Mouse (Mus musculus) liver, adult (tissue): Measurements from ENCODE around the gene Crim1.

ENCODE experiments used
- GATA4 ChIP-seq: IDR thresholded peaks from 2 replicates; pipeline ENCODE4 v1.6.1; 2014; ENCODE audit warnings: mild to moderate bottlenecking, low read length; ENCODE audit not compliant: insufficient replicate concordance

The Crim1 gene

GRCm38 (mm10) chr17:78201221-78202058 is 1.4 kb downstream of the Crim1 start:
- no peak for TF ChIP-seq GATA4

GRCm38 (mm10) chr17:78202221-78202620 is 2.2 kb downstream of the Crim1 start:
- TF ChIP-seq GATA4 = no peak

GRCm38 (mm10) chr17:78202756-78203155 is 2.7 kb downstream of the Crim1 start:
- TF ChIP-seq GATA4 = no peak

- no peak for TF ChIP-seq GATA4
Observed at GRCm38 (mm10) chr17:78203478-78203877, 3.4 kb downstream of the Crim1 start.

DNA sequence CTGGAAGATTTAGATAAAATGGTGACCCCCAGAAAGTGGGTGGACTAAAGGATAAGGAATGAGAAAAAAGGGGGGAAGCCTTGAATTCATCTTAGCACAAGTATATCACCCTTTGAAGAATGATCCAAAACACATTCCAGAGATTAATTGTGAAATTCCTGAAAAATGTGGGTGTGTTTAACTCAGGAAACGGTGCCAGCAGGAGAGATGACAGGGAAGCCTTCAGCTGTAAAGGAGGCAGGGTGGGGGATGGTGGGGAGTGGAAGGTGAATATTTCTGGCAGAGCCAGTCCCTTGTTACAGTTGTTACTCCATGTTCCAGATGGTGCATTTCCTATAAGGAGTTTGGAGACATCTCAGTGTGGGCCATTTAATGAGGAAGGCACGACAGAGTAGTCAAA is 6.4 kb downstream of the Crim1 start:
- TF ChIP-seq GATA4 = no peak

- TF ChIP-seq GATA4 = no peak
Observed at GRCm38 (mm10) chr17:78207246-78207645, 7.2 kb downstream of the Crim1 start.

DNA sequence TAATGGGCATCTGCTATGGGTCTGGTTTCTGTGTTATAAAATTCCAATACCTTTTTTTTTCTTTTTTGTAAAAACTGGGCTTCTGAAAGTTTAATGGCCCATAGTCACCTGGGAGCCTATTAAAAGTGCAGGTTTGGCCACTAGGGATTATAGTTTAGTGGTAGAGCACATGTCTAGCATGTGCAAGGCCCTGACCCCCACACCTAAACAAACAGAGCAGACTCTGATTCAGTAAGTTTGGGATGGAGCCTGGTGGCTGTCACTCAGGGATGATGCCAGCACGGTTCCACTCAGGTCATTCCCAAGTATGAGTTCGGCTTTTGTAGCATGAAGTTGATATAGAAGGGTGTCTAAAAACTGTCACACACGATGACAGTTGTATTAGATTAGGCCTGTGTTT is 8.8 kb downstream of the Crim1 start:
- no peak for TF ChIP-seq GATA4

- no peak for TF ChIP-seq GATA4
Observed at GRCm38 (mm10) chr17:78209646-78210045, 9.6 kb downstream of the Crim1 start.

GRCm38 (mm10) chr17:78211881-78212280 is 11.8 kb downstream of the Crim1 start:
- TF ChIP-seq GATA4 = no peak

GRCm38 (mm10) chr17:78213128-78213527 is 13.1 kb downstream of the Crim1 start:
- TF ChIP-seq GATA4 = no peak

DNA sequence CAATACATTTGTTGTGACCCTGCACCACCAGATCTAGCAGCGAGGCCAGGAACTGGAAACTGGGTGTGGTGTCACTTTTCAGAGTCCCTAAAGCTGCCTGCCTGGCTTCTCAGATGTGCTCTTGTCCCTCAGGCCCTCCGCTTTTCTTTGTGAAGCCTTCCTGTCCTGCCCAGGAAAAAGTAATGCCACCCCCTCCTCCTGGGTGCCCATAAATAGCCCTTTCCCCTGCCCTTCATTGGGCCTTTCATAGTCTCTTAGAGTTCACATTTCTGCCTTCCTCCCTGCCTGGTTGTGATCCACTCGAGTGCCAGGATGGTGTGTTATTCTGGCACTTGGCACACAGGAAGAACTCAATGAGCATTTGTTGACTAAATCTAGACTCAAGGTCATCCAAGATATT is 16.5 kb downstream of the Crim1 start:
- no peak for TF ChIP-seq GATA4

DNA sequence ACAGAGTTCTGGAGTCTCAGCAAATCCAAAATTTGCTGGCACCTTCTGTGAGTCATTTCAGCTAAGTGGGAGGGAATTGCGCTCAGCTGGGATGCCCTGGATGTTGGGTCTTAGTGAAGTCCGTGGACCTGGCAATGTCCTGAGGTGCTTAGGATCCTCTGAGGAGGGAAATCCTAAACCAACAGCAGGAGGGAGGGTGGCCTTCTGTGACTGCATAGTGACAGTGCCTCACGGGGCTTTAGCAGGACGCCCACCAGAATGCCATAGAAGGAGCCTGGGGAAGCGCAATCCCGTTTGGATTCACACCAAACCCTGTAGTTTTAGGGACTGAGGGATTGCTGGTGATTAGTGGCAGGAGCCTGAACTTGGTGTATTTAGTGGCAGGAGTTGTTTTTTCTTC is 17.4 kb downstream of the Crim1 start:
- no peak for TF ChIP-seq GATA4

DNA sequence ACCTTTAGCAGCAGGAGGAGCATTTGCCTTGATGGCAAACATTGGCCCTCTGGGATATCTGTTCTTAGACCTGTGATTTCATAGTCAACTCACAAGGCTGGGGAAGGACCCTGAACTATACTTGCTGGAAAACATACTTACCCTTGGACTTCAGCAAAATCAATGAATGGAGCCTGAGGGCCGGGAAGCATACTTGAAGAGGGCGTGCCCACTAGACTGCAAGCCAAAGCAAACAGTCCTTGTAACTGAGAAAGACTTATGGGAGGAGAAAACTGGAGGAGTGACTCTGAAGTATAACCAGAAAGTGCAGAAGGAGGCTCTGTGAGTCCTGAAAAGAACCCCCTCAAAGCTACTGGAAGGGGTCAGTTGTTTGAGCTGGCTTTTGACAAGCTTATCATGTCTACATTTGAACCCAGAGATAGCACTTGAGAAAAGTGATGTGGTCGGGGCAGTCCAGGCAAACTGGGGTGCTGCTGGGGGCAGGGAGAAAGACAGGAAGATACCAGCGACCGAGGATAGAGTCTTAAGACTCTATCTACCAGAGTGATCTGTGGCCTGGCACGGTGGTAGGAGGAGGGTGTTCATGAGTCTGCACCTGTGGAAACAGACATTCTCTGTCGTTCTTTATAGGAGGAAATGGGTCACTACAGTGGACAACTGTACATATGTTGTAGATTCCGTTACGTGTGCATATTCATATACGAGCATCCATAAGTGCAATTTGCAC is 18.6 kb downstream of the Crim1 start:
- TF ChIP-seq GATA4 = no peak

GRCm38 (mm10) chr17:78221007-78221642 is 21.1 kb downstream of the Crim1 start:
- TF ChIP-seq GATA4 = no peak

GRCm38 (mm10) chr17:78221860-78222259 is 21.8 kb downstream of the Crim1 start:
- no peak for TF ChIP-seq GATA4

DNA sequence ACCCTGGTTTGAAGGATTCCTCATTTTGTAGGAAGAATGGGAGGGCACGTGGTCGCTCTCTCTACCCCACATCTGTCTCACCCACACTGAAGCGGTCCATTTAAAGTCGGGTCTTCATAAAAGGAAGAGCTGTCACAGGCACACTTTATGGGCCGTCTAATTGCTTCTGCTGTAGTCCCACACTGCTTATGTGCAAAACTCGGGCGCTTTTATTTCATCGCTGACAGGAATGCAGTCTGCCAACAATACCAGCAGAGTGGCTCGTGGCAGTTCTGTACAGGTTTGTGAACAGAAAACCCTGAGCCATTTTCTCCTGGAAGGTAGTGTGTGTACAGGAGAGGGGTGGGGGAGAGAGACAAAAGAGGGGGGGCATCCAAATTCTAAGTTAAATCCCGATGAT is 23.9 kb downstream of the Crim1 start:
- no peak for TF ChIP-seq GATA4
